Mouse (Mus musculus): ENCODE data around the gene Zfand3. TPM values are rescaled to one million over a fixed set of nuclear protein-coding genes. Genes with fewer than 3 reads are reported as not detected.
A peak's percentile ranks its signal among the peaks of the same experiment; 100 is the strongest.

Gene Zfand3
- total RNA-seq, 2 experiments from 2014 or later = 10.4 to 13.4 TPM

GRCm38 (mm10) chr17:30093148-30093749 is 88.7 kb downstream of the Zfand3 start:
- ATAC-seq (replicated peaks; ENCODE audit: low FRiP score, poor library complexity, severe bottlenecking) = no peak

- ATAC-seq (replicated peaks; ENCODE audit: low FRiP score, poor library complexity, severe bottlenecking) = no peak
Observed at GRCm38 (mm10) chr17:30097156-30097555, 92.6 kb downstream of the Zfand3 start.

- no peak for ATAC-seq (replicated peaks; ENCODE audit: low FRiP score, poor library complexity, severe bottlenecking)
Observed at GRCm38 (mm10) chr17:30097677-30098076, 93.1 kb downstream of the Zfand3 start.

- no peak for ATAC-seq (replicated peaks; ENCODE audit: low FRiP score, poor library complexity, severe bottlenecking)
Observed at GRCm38 (mm10) chr17:30099670-30100069, 95.1 kb downstream of the Zfand3 start.

- ATAC-seq (replicated peaks; ENCODE audit: low FRiP score, poor library complexity, severe bottlenecking) = no peak
Observed at GRCm38 (mm10) chr17:30101801-30102200, 97.3 kb downstream of the Zfand3 start.

- no peak for ATAC-seq (replicated peaks; ENCODE audit: low FRiP score, poor library complexity, severe bottlenecking)
Observed at GRCm38 (mm10) chr17:30103005-30103404, 98.5 kb downstream of the Zfand3 start.

- no peak for ATAC-seq (replicated peaks; ENCODE audit: low FRiP score, poor library complexity, severe bottlenecking)
Observed at GRCm38 (mm10) chr17:30103641-30104165, 99.2 kb downstream of the Zfand3 start.

GRCm38 (mm10) chr17:30105369-30105768 is 100.8 kb downstream of the Zfand3 start:
- no peak for ATAC-seq (replicated peaks; ENCODE audit: low FRiP score, poor library complexity, severe bottlenecking)

- no peak for ATAC-seq (replicated peaks; ENCODE audit: low FRiP score, poor library complexity, severe bottlenecking)
Observed at GRCm38 (mm10) chr17:30110678-30111077, 106.1 kb downstream of the Zfand3 start.

GRCm38 (mm10) chr17:30111556-30111955 is 107.0 kb downstream of the Zfand3 start:
- no peak for ATAC-seq (replicated peaks; ENCODE audit: low FRiP score, poor library complexity, severe bottlenecking)

GRCm38 (mm10) chr17:30112080-30112479 is 107.5 kb downstream of the Zfand3 start:
- no peak for ATAC-seq (replicated peaks; ENCODE audit: low FRiP score, poor library complexity, severe bottlenecking)

- ATAC-seq (replicated peaks; ENCODE audit: low FRiP score, poor library complexity, severe bottlenecking) = peak; percentile 55; the same call in 1 of the 2 replicates
Observed at GRCm38 (mm10) chr17:30112555-30113305, 108.2 kb downstream of the Zfand3 start.

- no peak for ATAC-seq (replicated peaks; ENCODE audit: low FRiP score, poor library complexity, severe bottlenecking)
Observed at GRCm38 (mm10) chr17:30114761-30115160, 110.2 kb downstream of the Zfand3 start.

GRCm38 (mm10) chr17:30116226-30116625 is 111.7 kb downstream of the Zfand3 start:
- ATAC-seq (replicated peaks; ENCODE audit: low FRiP score, poor library complexity, severe bottlenecking) = no peak

- ATAC-seq (replicated peaks; ENCODE audit: low FRiP score, poor library complexity, severe bottlenecking) = no peak
Observed at GRCm38 (mm10) chr17:30118036-30118435, 113.5 kb downstream of the Zfand3 start.

GRCm38 (mm10) chr17:30122278-30122677 is 117.7 kb downstream of the Zfand3 start:
- ATAC-seq (replicated peaks; ENCODE audit: low FRiP score, poor library complexity, severe bottlenecking) = peak; percentile 49; the same call in 1 of the 2 replicates

GRCm38 (mm10) chr17:30128456-30128855 is 123.9 kb downstream of the Zfand3 start:
- no peak for ATAC-seq (replicated peaks; ENCODE audit: low FRiP score, poor library complexity, severe bottlenecking)

GRCm38 (mm10) chr17:30129220-30129619 is 124.7 kb downstream of the Zfand3 start:
- no peak for ATAC-seq (replicated peaks; ENCODE audit: low FRiP score, poor library complexity, severe bottlenecking)

GRCm38 (mm10) chr17:30130326-30130725 is 125.8 kb downstream of the Zfand3 start:
- ATAC-seq (replicated peaks; ENCODE audit: low FRiP score, poor library complexity, severe bottlenecking) = no peak

GRCm38 (mm10) chr17:30133641-30134040 is 129.1 kb downstream of the Zfand3 start:
- no peak for ATAC-seq (replicated peaks; ENCODE audit: low FRiP score, poor library complexity, severe bottlenecking)

Measured in erythroblast, adult 5-6 weeks (primary cell).